Mouse (Mus musculus) A20 (cell line): ENCODE data around the gene Mettl23.
A peak's percentile ranks its signal among the peaks of the same experiment; 100 is the strongest.
"Not testable (repeated sequence)": the region's sequence is repeated elsewhere in the genome, so short reads cannot be mapped to it uniquely, and the experiment has no call there.

Experiments
- DNase-seq: peaks from one replicate; pipeline ENCODE4 v3.0.0-alpha.2; 2011; ENCODE audit warnings: low read depth, low spot score

Gene Mettl23

GRCm38 (mm10) chr11:116880839-116881238, 37.8 kb downstream of the Mettl23 start:
- DNase-seq: no peak

DNA sequence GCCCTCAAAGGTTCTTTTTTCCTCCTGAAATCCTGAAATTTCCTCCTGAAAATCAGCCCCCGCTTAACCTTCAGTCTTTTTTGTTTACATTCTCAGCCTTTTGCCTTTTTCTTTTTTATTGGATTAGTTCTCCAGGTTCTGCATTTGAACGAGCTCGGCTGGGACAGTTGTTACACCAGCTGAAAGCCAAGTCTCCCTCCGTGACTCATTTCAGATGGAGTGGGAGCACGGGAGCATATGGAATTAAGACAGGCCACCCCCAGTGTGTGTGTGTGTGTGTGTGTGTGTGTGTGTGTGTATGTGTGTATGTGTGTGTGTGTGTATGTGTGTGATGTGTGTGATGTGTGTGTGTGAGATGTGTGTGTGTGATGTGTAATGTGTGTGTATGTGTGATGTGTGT, 38.4 kb downstream of the Mettl23 start:
- no peak for DNase-seq

- DNase-seq: no peak
Measured at GRCm38 (mm10) chr11:116882446-116882845, 39.4 kb downstream of the Mettl23 start.

DNA sequence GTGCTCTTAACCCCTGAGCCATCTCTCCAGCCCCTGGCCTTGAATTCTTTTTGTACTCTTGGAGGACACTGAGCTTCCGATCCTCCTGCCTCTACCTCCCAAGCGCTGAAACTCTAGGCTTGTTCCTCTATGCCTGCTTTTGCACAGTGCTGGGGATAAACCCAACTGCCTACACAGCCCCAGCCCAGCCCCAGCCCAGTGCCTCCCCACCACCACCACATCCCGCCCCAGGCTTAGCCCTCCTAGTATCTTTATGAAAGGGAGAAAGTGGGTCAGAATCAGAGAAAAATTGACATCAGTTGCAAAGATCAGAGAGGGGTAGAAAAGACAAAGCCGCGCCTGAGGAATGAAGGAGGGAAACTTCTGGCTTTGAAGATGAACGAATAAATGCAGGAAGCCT, 41.0 kb downstream of the Mettl23 start:
- DNase-seq: no peak

- peak; percentile 94 for DNase-seq
Measured at GRCm38 (mm10) chr11:116885275-116886151, 42.4 kb downstream of the Mettl23 start.

DNA sequence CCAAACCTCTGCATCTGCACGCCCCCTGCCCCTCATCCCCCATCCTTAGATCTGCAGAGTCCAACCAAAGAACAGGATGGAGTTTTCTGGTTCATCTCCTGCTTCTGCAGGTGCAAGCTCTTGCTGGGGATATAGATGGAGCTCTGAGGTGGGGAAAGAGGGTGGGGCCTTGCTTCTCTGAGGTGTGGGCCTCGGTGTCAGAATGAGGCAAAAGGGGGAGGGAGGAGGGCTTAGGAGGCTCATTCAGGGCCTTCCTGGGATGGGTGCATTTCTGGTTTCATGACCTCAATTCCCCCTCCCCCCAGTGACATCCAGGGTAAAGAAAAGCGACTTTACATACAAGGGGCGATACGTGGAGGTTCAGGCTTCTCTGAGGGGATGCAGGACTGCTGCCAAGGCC, 44.1 kb downstream of the Mettl23 start:
- no peak for DNase-seq

DNA sequence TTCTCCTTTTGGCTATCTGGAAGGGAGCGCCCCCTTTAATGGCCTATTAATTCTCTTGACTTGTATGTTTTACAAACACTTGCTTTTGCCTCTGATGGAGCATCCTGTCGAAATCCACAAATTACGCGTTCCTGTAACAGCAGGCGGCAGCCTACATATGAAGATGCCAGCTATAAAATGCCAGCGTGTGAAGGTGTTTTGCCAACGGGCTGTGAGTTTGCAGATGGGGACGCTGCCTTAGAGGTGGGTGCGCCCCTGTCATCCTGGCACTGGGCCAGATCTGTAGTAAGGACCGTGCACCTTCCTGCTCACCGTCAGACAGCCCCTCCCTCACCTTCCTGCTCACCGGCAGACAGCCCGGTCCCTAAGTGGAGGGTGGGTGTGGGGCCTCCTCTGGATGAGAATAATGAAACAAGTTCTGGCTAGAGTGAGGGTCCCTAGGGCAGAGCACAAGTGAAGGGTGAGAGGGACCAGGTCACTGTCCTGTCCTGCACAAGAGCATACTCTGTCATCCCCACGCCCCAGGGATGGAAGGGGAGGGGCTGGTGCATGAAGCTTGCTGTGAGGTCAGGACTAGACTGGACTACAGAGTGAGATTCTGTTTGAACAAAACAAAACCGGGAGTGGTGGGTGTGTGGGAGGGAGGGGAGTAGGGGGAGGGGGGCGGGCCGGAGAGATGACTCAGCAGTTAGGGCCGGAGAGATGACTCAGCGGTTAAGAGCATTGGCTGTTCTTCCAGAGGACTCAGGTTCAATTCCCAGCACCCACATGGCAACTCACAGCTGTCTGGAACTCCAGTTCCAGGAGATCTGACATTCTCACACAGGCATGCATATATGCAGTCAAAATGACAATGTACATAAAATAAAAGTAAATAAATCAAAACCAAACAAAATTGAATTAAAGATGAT, 50.7 kb downstream of the Mettl23 start:
- no peak for DNase-seq

- DNase-seq: no peak
Measured at GRCm38 (mm10) chr11:116895402-116895801, 52.3 kb downstream of the Mettl23 start.

GRCm38 (mm10) chr11:116899247-116899646, 56.2 kb downstream of the Mettl23 start:
- DNase-seq: no peak

- DNase-seq: not testable (repeated sequence)
Measured at GRCm38 (mm10) chr11:116902588-116902987, 59.5 kb downstream of the Mettl23 start.
